Mouse (Mus musculus): ENCODE measurements at regions not wholly inside any gene's neighbourhood (a gene's known extent, or its start where the extent isn't known, plus 50 kb on each side); places are given as distances from the start of the nearest gene placed in this dataset.

DNA sequence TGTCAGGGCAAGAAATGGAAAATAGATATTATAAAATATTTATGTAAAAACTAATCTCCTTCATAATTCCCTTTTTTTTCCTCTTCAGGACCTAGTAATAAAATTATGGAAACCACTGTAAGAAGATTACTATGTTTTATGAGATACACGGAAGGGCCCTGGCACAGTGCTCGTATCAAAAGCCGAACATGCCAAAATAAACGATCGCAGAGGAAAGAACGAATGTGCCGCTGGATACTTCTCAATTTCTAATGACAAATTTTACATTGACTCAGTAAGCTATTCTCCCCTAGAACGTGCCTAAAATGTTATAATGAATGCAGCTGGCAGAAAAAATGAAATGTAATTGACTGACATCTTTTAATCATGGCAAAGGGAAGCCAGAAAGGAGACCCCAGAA is 257.4 kb upstream of the Daam1 start:
- no peak for DNase-seq

DNA sequence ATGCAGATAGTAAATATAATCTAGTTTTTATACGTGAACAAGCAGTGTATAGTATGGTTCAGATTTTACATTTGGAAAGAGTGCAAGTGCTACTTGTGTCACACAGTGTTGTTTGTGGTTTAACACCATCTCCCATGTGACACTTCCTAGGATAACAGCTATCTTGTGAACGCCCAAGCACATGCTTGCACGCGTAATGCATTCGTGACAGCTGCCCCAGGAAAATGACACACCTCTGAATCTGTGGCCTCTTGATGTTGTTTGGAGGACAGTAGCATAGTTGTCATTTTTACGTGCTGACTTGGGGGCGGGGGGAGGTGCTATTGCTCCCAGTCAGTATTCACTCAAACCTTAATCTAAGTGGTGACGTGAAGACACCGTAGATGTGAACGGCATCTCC is 256.2 kb upstream of the Daam1 start:
- no peak for DNase-seq

DNA sequence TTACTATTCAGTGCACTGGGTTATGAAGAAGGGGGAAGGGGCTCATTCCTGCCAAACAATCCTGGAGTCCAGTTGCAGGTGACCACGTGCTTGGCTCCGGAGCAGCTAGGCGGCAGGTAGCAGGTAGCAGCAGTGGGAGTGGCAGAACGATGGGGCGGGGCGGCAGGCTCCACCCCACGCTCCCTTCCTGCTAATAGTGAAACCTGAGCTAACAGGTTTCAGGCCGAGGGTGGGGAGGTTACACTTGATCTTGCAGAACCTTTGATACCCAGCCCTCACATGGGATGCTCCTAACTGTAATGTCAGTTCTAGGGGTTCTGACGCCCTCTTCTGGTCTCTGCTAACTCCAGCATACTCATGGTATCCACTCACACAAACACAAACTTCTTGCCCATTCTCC is 253.5 kb upstream of the Daam1 start:
- DNase-seq, result peak; percentile 47 to 48

DNA sequence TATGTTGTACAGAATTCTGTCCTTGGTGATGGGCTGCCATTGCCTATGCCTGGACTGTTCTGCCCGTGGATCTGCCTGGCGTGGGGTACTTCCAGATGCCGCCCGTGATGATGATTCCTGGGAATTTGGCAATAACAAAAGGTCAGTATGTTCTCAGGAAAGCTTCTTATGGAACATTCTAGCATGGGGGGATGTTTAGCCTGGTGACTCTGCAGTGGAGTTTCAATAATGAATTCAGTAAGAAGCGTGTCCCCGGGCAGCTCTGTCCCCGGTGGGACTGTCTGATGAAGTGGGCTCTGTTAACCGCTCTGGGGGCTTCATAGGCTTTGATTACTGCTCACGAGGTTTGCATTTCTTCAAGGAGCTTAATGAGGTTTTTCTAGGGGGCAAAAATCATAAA is 252.9 kb upstream of the Daam1 start:
- no peak for DNase-seq

DNA sequence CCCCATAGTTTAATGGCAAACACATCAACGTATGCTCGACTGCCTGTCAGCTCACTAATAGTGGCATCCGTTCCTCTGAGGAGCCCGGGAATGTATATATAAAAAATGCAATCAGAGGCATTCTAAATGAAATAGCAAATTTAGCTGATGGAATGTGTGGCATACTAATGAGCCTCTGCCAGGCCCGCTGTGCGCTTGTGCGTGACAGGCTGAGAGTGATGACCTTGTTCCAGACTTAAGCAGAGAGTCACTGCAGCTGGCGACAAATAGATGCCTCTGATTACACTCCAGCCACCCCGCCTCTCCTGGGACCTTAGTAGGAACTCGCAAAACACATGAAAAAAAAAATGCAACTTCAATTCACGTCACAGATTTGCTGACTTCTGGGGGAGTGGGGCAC is 252.0 kb upstream of the Daam1 start:
- no peak for DNase-seq

DNA sequence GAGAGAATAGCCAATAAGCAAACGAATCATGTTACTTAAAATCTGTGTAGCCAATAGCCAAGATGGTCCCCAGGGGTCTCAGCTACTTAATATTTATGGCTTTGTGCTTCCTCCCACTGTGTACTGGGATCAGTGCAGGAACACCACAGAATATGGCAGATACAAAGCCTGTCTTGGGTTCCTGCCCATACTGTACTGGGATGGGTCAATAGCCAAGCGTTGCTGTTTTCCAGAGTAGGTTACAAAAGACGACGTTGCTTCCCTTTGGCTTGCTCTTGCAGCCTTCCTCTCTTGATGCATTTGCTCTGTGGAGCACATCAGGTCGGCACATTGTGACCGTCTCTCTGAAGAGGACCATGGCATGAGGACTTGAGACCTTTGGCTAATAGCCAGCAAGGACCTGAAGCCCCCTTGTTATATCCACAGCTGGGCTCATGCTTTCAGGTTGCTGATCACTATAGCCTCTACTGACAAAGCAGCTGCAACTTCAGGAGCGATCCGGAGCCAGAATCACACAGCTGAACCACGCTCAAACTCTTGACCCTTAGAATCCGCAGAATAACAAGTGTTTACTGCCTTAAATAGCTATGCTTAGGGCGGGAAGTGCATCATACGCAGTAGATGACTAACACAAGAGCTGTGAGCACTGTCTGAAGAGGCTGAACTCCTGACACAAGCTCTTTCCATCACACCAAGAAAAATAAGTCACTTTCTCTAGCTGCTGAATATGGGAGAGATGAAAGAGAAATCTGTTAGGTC is 250.2 kb upstream of the Daam1 start:
- DNase-seq, result no peak

DNA sequence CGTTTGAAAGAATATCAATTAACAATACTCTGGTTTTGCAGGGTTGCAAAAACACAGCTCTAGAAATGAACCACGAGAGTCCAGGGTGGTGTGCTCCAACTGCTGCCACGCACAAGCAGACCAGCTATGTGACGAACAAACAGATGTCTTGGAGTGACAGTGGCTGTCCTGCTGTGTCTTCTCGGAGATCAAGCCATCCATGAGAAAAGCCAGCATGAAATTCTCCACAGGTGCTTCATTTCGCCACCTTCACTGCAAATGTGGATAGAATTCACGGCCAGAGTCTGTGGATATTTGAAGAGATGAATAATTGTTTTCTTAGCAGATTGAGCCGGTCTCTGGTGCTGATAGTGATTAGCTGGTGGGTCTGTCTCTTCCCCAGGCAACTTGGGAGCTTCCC is 246.3 kb upstream of the Daam1 start:
- no peak for DNase-seq

DNA sequence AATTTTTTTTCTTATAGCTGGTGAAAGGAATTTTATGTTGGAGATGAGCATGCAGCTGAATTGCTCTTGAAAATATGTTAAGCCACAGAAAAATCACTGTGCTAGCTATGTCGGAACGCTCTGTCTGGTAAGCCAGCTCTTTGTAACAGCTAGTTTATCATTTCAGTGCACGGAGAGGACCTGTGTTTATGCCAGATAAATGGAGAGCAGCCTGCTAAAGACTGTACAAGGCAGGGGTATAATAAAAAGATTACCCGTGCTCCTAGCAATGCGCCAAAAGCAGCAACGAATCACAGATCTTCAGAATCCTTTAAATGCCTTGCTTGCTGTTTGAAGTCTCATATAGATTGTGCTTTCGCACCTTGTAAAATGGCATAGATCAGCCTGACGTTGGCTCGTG is 232.2 kb upstream of the Daam1 start:
- DNase-seq, result no peak

DNA sequence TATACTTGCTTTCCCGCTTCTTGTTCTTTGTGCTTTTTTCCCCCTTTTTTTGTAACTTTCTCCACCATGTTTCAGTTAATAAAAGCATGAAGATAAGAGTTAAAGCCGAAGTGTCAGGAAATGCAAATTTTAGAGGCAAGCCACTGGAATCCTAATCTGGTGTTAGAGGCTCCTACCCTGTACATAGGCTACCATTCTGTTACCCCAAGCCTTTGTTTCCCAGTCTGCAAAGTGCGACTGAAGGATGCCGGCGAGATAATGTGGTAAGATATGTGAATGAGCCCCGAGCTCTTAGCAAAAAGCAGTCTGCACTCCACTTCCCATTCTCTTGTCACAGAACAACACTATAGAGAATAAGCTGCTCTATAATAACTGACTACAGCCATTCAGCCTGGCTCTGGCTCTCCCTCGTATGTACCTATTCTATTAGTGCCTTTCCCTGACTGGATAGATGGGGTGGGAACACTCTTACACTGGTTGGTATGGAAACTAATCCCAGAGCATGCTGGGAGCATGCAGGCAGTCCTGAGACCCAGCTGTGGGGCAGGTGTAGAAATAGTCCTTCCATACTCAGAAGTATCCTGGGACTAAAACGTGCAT is 229.7 kb upstream of the Daam1 start:
- no peak for DNase-seq

DNA sequence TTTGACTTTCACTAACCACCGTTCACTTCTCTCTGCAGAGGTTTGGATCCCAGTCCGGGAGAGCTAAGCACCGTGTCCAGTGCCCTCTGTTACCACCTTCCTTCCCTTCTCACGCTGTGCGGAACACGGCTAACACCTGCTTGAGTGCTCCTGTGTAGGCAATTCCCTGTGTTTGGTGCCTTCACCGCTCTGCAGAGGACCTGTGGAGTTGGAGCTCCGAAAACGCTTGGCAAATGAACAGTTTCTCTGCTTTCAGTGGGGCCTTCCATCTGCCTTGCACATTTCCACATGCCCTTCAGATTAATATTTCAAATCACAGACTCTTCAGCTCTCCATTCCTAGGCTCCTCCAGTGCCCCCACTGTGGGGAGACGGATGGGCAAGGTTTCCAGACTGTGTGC is 227.7 kb upstream of the Daam1 start:
- no peak for DNase-seq

DNA sequence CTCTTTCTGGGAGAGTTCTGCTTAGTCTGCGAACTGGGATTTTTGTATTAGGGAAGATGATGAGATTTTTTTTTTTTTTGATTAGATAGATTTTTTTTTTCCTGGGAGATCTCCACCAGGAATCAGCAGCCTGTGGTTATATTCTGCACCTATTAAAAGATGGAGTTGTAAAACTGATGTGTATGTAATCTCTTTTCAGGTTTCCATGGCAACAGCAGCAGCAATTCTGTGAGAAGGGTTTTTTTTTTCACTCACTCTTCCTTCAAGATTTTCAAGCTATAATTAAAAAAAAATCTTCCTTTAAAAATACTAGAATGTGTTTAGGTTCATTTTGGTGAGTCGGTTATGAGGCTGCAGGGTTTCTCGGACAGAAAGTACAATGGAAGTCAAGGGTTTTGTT is 224.5 kb upstream of the Daam1 start:
- no peak for DNase-seq

DNA sequence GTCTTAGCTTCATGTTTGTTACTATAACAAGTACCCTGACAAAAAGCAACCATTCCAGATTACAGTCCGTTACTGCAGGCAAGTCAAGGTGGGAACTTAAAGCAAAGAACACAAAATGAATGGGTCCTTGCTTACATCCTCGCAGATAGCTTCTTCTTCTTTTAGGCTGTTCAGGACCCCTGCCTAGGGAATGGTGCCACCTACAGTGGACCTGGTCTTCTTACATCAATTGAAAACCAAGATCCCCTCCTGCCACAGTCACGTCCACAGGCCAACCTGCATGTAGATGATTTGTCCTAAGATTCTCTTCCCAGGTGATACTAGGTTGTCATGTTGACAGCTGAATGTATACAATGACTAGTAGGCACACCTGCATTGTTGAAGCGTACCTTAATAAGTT is 222.9 kb upstream of the Daam1 start:
- DNase-seq, result no peak

DNA sequence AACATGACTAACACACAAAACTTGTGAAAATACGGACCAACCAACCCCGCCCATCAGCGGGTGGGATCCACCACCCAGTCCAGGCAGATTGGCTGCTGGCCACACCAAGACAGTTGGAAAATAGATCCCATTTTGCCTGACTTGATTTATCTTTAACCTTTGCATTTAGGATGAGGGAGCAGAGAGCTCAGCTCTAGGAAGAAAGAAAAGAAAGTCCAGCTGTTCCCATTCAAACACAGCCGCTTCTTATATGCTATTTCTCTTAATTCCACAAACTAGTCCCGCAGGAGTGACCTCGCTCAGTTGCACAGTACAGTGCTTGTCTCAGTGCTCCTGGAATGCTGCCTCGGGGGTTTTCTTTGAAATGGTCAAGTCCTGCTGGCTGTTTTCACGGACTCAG is 217.6 kb upstream of the Daam1 start:
- peak; percentile 21 to 55 for DNase-seq

DNA sequence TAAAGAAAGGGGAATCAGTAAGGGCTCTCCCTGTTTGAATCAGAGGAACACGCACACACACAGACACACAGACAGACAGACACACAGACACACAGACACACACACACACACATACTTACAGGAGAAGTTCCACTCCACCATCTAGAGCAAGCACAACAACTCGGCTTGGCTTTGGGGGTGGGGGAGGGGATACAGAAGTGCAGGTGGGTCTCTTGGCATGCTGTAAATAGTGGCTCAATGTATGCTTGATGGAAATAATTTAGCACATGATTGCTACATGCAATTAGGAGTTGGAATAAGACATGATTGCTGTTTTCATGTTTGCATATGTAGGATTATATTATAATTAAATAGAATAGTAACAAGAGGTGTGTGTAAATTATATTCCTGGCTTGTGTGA is 215.9 kb upstream of the Daam1 start:
- DNase-seq, result no peak

DNA sequence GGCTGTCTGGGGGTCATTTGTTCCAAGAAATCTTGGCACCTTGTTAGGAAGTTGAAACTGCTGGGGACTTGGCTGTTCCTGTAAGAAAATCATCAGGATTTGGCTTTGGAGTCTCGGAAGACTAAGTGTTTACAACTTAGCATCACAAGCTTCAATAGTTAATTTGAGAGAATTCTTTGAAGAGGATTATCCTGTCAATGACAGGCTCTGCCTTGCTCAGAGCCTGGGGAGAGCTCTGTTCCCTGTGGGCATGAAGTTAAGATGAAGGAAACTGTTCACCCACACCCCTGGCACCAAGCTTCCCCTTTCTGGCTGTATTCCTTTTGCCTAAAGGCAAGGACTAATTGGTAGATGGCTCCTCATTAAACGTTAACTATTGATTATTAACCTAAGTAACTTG is 215.5 kb upstream of the Daam1 start:
- DNase-seq, result no peak

DNA sequence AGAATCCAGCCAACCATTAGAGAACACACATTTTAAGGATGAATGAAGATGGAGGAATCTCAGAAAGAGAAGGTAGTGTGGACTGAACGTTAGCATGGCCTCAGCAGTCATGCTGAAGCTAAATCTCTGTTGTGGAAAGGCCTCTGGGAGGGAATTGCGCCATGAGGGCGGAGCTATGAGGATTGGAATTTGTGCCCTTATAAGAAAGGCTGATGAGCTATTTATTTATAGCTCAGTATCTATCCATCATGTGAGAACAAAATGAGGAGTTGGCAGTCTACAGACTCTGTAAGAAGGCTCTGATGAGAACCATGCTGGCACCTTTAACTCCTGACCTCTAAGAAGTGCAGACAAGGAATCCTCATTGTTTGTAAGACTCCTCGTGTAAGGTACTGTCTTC is 214.8 kb upstream of the Daam1 start:
- peak; percentile 46 to 75 for DNase-seq

DNA sequence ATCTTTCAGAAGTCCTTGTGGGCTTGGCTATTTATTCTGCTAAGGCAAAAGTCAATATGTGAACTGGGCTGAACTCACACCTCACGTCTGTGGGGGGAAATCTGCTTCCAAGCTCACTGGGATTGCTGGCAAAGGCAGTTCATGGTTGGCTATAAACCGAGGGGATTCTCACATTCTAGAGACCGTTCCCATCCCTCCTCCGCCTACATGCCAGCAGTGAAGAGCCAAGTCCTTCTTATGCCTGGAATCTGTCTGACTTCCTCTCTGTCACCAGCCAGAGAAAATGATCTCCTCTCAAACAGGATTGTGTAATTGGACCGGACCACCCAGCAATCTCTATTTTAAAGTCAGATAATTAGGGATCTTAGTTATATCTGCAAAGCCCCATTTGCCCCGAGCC is 212.4 kb upstream of the Daam1 start:
- peak; percentile 39 to 69 for DNase-seq

DNA sequence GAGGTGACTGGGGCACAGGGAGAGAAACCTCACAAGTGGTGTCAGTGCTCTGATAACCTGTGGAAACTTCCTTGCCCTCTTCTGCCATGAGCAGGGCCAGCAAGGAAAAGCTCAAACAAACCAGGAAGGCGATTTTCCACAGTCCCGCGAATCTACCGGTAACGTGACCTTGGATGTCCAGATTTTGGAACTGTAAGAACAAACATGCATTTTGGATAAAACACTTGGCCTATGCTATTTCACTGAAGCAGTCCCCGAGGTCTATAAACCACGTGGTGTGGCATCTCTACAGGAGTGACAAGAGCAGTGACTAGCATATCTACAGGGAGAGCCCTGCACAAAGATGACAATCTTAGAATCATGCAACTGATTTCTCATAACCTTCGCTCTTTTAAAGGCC is 211.9 kb upstream of the Daam1 start:
- DNase-seq, result no peak

DNA sequence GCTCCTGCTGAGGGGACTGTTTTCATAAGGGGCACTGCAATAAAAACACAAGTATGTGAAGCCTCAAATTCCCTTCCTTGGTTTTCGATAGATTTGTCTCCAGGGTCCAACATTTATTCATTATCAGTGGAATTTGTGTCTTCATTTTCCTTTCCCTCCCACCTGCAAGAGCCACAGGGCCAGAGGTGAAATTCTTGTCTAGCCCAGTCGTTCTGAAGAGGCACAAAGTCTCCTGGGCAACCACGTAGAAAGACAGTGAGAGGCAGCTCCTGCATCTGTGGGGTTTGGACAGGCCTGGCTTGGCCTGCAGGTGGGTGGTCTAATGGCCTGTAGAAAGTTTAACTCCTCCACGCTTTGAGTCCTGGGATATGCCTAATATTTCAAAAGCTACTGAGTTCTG is 211.3 kb upstream of the Daam1 start:
- no peak for DNase-seq

DNA sequence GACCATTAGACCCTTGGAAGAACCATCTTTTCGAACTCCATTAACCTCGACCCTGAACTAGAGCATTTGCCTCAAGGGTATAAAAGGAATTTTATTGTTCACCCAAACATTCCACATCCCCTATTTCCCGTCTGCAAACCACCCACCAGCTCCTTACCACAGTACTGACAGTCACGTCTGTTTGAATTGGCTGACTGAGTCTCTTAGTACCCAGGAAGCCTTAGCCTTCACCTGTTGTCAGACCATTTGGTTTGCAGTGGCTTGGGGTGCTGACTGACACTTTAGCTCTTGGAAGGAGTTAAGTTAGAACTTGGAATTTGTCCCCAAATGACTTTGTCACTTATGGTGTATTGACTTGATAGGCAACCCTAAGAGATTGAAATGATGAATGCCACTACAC is 209.3 kb upstream of the Daam1 start:
- no peak for DNase-seq

DNA sequence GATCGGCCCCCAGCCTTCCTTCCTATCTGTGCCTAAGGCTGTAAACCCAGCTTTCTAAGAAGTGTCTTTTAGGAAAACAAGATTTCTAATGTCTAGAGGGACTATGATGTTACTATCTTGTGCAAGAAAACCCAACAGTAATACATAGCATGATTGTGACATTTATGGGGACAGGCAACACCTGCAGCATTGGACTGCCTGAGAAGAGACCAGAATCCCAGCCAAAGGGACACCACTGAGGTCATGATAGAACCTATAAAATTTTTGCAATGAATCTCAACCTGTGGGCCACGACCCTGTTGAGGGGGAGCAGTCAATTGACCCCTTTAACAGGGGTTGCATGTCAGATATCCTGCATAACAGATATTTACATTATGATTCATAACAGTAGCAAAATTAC is 208.1 kb upstream of the Daam1 start:
- DNase-seq, result no peak

DNA sequence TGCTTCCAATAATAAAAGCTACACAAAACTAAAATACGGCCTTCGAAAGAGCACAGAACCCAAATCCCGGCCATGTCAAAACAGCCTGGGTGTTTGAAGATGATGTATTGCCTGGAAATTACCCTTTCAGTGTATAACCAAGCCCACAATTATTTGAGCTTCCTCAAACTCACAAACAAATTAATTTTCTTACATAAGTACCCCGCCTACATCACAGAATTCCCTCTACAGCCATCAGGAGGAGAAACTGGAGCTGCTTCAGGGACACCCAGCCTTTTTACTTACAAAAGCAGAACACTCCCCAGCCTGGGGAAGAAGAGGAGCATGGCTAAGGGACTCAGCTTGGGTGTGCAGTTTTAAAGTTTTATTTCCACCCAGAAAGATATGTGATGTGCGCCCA is 207.6 kb upstream of the Daam1 start:
- DNase-seq, result no peak

DNA sequence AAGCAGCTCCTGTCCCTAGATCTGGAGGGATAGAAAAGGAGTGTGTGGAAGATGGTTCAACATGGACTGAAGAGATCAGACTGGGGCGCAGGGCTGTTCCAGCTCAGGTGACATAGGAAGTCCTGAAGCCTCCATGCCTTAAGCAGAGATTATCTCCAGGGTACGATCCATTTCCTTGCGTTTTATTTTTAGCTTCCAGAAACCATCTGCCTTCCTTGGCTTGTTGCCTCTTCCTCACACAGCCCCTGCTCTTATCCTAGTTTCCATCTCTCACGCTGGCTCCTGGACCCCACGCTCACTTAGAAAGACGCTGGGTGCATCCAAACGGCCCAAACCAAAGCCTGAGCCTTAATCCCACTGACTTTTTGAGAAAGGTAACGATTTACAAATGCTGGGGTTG is 206.8 kb upstream of the Daam1 start:
- no peak for DNase-seq

DNA sequence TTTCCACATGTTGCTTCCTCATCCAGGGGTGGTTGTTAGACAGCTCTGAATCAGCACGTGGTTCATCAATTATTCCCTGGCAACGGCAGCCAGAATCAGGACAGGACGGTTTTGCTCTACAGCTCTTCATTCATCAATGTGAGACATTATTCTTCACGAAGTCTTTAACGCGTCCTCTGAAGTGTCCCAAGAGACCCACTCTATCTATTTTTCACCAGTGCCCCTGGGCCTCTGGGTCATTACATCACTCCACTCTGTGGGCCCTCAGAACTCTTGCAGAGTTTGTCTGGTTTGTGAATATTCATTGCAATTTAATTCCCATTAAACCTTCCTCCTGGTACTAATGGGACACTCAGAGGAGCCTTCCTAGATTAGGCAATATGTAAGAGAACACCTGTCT is 206.2 kb upstream of the Daam1 start:
- no peak for DNase-seq

DNA sequence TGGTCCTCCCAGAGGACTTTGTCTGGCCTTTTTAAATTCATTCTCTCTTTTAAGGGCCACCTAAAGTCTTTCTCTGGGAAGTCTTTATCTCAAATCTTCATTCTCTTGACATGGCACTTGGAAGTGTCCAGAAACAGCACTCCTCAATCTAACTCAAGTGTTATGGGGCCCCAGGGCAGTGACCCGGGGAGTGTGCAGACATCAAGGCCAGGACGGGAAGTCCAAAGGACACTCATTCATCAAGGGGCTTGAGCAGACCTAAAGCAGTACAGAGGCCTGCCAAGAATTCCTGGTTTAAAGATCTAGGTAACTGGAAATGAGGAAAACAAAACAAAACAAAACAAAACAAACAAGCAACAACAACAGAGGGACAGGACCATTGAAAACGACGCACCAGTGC is 205.8 kb upstream of the Daam1 start:
- no peak for DNase-seq
